Mouse (Mus musculus) forebrain, postnatal 0 days (tissue): ENCODE measurements around the gene Ccdc88c. TPM values are rescaled to one million over a fixed set of nuclear protein-coding genes. Genes with fewer than 3 reads are reported as not detected.

ENCODE experiments used
- ATAC-seq: fragments of 200-750 bp; cut with Nextera tagmentation; 2 replicates; pipeline ENCODE4 v1.8.0; 2017; ENCODE audit warnings: mild to moderate bottlenecking, moderate library complexity
- DNase-seq: peaks from one replicate; pipeline ENCODE4 v3.0.0-alpha.2; 2015
- H3K27ac ChIP-seq: fragments of 300-500 bp; sonication (generic); 2 replicates; pipeline ENCODE4 v1.5.1; 2014; ENCODE audit warnings: low read depth, mild to moderate bottlenecking, antibody characterized with exemption, low read length, moderate library complexity, mixed read lengths
- H3K27me3 ChIP-seq: fragments of 300-500 bp; sonication (generic); 2 replicates; pipeline ENCODE4 v1.6.1; 2014; ENCODE audit warnings: mild to moderate bottlenecking, low read length, mixed read lengths; ENCODE audit not compliant: insufficient read depth
- H3K36me3 ChIP-seq: fragments of 300-500 bp; sonication (generic); 2 replicates; pipeline ENCODE4 v1.6.1; 2014; ENCODE audit warnings: mild to moderate bottlenecking, moderate library complexity; ENCODE audit not compliant: insufficient read depth
- H3K4me1 ChIP-seq: fragments of 300-500 bp; sonication (generic); 2 replicates; pipeline ENCODE4 v1.6.1; 2014; ENCODE audit warnings: antibody characterized with exemption; ENCODE audit not compliant: insufficient read depth
- H3K4me2 ChIP-seq: fragments of 300-500 bp; sonication (generic); 2 replicates; pipeline ENCODE4 v1.6.1; 2014; ENCODE audit warnings: low read depth, mild to moderate bottlenecking, moderate library complexity
- H3K4me3 ChIP-seq: fragments of 300-500 bp; sonication (generic); 2 replicates; pipeline ENCODE4 v1.5.1; 2014; ENCODE audit warnings: low read depth, low read length, mixed read lengths
- H3K9ac ChIP-seq: fragments of 300-500 bp; sonication (generic); 2 replicates; pipeline ENCODE4 v1.6.1; 2014; ENCODE audit warnings: mild to moderate bottlenecking
- H3K9me3 ChIP-seq: fragments of 300-500 bp; sonication (generic); 2 replicates; pipeline ENCODE4 v1.6.1; 2016; ENCODE audit warnings: low read length
- CTCF ChIP-seq: sonication (generic); IDR thresholded peaks from 2 replicates; pipeline ENCODE4 v1.5.1; 2016; ENCODE audit warnings: antibody characterized with exemption, control low read depth, low read depth
- WGBS: fragments of 180-500 bp; shearing (Covaris S2); extraction: QIAGEN DNeasy Blood & Tissue Kit; methylation state at CpG from one replicate; pipeline ENCODE4 v1.1.7; 2014; 5-methylcytosine and 5-hydroxymethylcytosine counted together
- polyA plus RNA-seq: library from polyadenylated mRNA; unstranded; fragments of >200 nt; fragmentation: Nextera tagmentation; extraction: Ambion mirVana; gene quantifications from 2 replicates; pipeline ENCODE4 v1.2.1, GENCODE M21; 2015
- total RNA-seq: library from RNA; depleted of rRNA; stranded (reverse); fragments of >200 nt; gene quantifications from 2 replicates; pipeline ENCODE4 v1.2.3, GENCODE M21; 2014

Ccdc88c gene
- total and polyA plus RNA-seq, 2 experiments from 2014 or later, result 14.6 to 31.5 TPM

GRCm38 (mm10) chr12:100991119-100991518 lies 37.7 kb downstream of the Ccdc88c start:
- Histone ChIP-seq H3K4me1 (peaks cover 29% of the 10 kb centered on the region), H3K9me3 (no peaks in the 10 kb centered on the region), H3K4me3 (no peak overlapping the region), H3K4me2 (no peak overlapping the region), H3K27me3 (no peaks in the 10 kb centered on the region), H3K27ac (no peak overlapping the region), H3K36me3 (no peaks in the 10 kb centered on the region), H3K9ac (no peak overlapping the region)
- no peak for DNase-seq
- TF ChIP-seq CTCF, result no peak
- ATAC-seq, result no peak
- WGBS, result 81% methylated on average over 3 of the region's 3 CpGs

DNA sequence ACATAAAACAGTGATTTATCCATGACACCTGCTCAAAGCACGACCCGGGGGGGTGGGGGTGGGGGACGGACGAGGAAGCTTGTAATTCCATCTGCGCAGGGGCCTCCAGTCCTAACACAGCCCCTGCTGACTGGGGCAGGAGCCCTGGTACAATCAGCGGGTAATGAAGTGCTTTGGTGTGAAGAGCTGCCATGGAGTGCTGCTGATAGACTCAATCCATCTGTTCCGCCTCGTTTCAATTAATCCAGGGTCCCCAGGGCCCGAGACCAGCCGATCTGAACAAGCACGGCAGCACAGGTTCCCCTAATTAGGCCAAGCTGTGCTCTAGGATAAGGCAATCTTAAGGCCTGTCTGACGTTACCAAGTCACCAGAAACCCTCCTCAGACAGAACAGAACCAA lies 38.6 kb downstream of the Ccdc88c start:
- no peak overlapping the region for H3K4me3 ChIP-seq
- H3K27ac ChIP-seq, result peak overlapping the region; percentile 89
- H3K4me2 ChIP-seq, result no peak overlapping the region
- TF ChIP-seq CTCF, result no peak
- H3K36me3 ChIP-seq, result no peaks in the 10 kb centered on the region
- H3K9ac ChIP-seq, result no peak overlapping the region
- DNase-seq, result peak; percentile 36
- no peaks in the 10 kb centered on the region for H3K27me3 ChIP-seq
- H3K4me1 ChIP-seq, result peaks cover 28% of the 10 kb centered on the region
- ATAC-seq, result peak; percentile 12; the same call in 1 of the 2 replicates
- 12% methylated on average over 12 of the region's 12 CpGs for WGBS
- no peaks in the 10 kb centered on the region for H3K9me3 ChIP-seq

DNA sequence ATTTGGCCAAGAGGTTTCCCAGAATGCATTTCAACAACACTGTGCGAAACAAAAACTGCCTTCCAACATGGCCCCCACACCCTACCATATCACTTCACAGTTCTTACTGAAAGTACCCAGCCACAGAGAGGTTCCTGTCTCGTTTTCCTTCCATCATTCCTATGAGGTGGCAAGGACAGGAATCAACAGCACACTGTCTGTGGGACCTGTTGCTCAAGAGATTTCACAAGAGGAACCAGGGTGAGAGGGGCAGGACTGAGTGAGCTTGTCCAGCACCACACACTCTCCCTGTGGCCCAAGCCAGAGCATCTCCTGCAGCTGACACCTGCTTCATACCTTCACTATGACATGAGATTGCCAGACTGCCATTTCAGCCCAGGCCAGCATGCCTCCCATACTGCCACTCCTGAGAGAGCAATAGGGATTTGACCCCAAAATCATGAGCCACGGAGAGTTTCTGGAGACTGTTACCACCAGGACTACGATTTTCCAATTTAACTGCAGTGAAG lies 39.0 kb downstream of the Ccdc88c start:
- Histone ChIP-seq H3K4me3 (no peak overlapping the region), H3K4me2 (no peak overlapping the region), H3K4me1 (peaks cover 28% of the 10 kb centered on the region), H3K27me3 (no peaks in the 10 kb centered on the region), H3K9me3 (no peaks in the 10 kb centered on the region), H3K36me3 (no peaks in the 10 kb centered on the region), H3K9ac (no peak overlapping the region), H3K27ac (peak overlapping the region; percentile 89)
- TF ChIP-seq CTCF, result no peak
- DNase-seq (no peak), ATAC-seq (no peak)
- 44% methylated on average over 4 of the region's 4 CpGs for WGBS

DNA sequence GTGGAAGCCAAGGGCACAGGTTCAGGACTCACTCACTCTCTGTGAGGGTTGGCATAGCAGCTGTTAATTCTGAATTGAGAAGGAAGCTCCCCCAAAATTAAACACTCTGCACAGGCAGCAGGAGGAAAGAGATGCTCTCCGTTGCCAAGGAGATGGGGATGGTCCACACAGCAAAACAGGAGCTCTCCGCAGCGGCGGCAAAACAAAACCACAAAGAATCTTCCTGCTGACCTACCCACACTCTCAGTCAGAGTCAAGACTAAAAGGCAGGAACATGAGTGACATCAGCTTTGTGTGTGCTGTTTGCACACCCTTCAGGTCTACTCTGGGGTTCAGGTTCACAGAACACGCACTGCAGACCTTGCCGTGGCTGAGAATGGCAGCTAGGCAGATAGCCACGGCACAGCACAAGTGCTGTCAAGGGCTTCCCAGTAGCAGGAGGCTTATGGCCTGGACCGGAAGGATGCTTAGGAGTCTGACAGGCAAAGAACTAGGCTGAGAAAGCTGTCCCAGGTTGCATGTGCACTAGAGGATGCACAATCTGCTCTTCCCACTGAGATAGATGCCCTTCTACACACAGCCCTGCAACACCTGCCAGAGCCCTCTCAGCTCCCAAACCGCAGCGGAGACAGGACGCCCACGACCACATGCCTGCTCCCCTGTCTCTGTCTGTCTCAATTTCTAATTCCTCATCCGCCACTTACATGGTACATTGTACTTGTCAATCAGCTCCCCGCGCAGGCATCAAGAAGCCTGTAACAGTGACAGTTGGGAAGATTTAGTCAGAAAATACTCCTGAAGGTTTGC lies 40.3 kb downstream of the Ccdc88c start:
- Histone ChIP-seq H3K4me2 (peak overlapping the region; percentile 38), H3K36me3 (no peaks in the 10 kb centered on the region), H3K4me1 (peaks cover 30% of the 10 kb centered on the region), H3K27ac (peak overlapping the region; percentile 89), H3K4me3 (0 out of 2 replicates have a peak overlapping the region, but pooled peaks have one; percentile 1), H3K9ac (peak overlapping the region; percentile 39; the same call in 1 of the 2 replicates), H3K27me3 (no peaks in the 10 kb centered on the region), H3K9me3 (no peaks in the 10 kb centered on the region)
- DNase-seq (peak; percentile 73), ATAC-seq (peak; percentile 57)
- no peak for TF ChIP-seq CTCF
- 25% methylated on average over 15 of the region's 15 CpGs for WGBS

DNA sequence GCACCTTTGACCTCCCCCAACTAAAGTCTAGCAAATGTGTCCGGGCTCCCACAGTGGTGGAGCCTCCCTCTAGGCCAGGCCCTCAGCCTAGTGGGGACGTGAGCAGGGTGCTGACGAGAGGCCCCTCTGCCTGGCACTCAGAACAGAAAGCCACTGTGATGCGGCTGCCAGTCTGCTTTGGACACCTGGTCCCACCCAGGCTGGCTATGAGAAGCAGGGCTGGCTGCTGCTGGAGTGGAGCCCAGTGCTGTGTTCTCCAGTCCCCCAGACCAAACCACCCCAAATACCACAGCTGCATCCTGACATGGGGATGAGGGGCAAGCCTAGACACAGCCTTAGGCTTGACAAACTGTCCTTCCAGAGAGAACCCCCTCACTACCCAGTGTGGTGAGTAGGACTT lies 42.4 kb downstream of the Ccdc88c start:
- Histone ChIP-seq H3K27ac (peak overlapping the region; percentile 17), H3K4me3 (no peak overlapping the region), H3K9me3 (no peaks in the 10 kb centered on the region), H3K4me2 (no peak overlapping the region), H3K4me1 (peaks cover 46% of the 10 kb centered on the region), H3K36me3 (no peaks in the 10 kb centered on the region), H3K27me3 (no peaks in the 10 kb centered on the region), H3K9ac (no peak overlapping the region)
- TF ChIP-seq CTCF, result no peak
- ATAC-seq (peak; percentile 65), DNase-seq (peak; percentile 46)
- WGBS, result 21% methylated on average over 4 of the region's 4 CpGs

- H3K4me1 ChIP-seq, result peaks cover 52% of the 10 kb centered on the region
- H3K9me3 ChIP-seq, result no peaks in the 10 kb centered on the region
- 91% methylated on average over 2 of the region's 2 CpGs for WGBS
- no peaks in the 10 kb centered on the region for H3K27me3 ChIP-seq
- DNase-seq, result no peak
- H3K27ac ChIP-seq, result no peak overlapping the region
- ATAC-seq, result no peak
- H3K4me3 ChIP-seq, result no peak overlapping the region
- H3K36me3 ChIP-seq, result no peaks in the 10 kb centered on the region
- no peak overlapping the region for H3K4me2 ChIP-seq
- TF ChIP-seq CTCF, result no peak
- H3K9ac ChIP-seq, result no peak overlapping the region
Measured at GRCm38 (mm10) chr12:100985793-100986157, 43.1 kb downstream of the Ccdc88c start.

- Histone ChIP-seq H3K4me3 (no peak overlapping the region), H3K9me3 (no peaks in the 10 kb centered on the region), H3K4me1 (peaks cover 50% of the 10 kb centered on the region), H3K27me3 (no peaks in the 10 kb centered on the region), H3K4me2 (no peak overlapping the region), H3K27ac (no peak overlapping the region), H3K9ac (no peak overlapping the region), H3K36me3 (no peaks in the 10 kb centered on the region)
- TF ChIP-seq CTCF, result no peak
- DNase-seq, result no peak
- 71% methylated on average over 10 of the region's 10 CpGs for WGBS
- ATAC-seq, result no peak
Measured at GRCm38 (mm10) chr12:100985050-100985792, 43.6 kb downstream of the Ccdc88c start.
